Mouse (Mus musculus): Measurements from ENCODE around the gene Sec16b. TPM values are rescaled to one million over a fixed set of nuclear protein-coding genes. Genes with fewer than 3 reads are reported as not detected.

Gene Sec16b
- polyA plus RNA-seq, 1 experiment = not detected

DNA sequence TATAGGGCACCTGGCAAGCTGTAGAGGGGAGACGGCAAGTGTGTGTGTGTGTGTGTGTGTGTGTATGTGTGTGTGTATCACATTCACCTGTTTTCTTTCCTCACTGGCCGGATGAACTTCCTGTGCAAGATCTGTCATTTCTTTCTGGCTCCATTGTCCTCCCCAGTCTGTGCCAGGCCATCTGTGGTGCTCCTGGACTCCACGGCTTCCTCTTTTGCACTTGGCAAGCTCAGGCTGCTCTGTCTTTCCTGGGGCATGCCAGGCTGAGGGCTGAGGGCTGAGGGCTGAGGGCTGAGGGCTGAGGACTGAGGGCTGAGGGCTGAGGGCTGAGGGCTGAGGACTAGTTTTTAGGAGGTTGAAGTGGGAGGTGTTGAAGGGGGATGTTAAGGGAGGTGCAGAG is 47.6 kb downstream of the Sec16b start:
- Histone ChIP-seq H3K4me1 (no peaks in the 10 kb centered on the region), H3K9me3 (peaks cover 4% of the 10 kb centered on the region; the same call in 1 of the 2 replicates), H3K4me3 (replicated peaks) (no peak overlapping the region), H3K27me3 (replicated peaks) (no peaks in the 10 kb centered on the region), H3K36me3 (replicated peaks; ENCODE audit: low read length) (no peaks in the 10 kb centered on the region)
- TF ChIP-seq GATA1 (IDR thresholded peaks at IDR 0.05; ENCODE audit: borderline replicate concordance, low read length) (no peak), FLI1 (IDR thresholded peaks at IDR 0.05; ENCODE audit: low read length) (no peak)

DNA sequence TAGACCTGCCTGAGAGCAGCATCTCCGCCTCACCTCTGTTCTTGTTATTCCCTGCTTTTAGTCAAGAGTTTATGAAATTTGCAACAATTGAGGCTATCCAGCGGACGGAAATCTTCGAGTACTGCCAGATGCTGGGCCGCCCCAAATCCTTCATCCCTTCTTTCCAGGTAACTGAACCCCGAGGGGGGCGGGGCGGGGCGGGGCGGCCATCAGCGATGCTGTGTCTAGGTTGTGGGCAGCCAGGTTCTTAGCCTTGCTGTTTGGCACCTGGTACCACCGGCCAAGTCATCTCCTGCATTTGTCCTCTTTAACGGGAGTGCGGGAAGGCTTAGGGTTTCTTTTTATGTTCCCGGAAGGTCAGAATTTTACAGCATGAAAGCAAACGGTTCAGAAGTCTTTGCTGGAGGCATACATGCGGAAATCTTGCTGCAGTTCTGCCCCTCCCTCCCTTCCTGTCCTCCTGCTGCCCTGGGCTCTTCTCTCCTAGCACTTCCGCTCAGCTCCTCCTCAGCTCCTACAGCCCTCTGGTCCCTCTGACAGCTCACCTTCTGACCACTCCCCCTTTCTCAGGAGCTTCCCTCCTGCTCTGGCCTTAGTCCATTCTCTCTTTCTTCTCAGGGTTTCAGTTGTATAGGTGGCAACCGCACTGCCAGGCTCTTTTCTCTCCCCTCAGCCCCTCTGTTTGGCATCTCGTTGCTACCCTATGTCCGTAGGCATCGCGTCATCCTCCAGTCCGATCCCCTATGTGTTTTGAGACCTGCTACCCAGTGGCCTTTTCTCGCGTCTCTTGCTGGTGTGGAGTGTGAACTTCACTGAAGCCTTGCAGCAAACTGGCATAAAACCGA is 48.4 kb downstream of the Sec16b start:
- Histone ChIP-seq H3K9me3 (peaks cover 4% of the 10 kb centered on the region; the same call in 1 of the 2 replicates), H3K4me1 (no peaks in the 10 kb centered on the region), H3K36me3 (replicated peaks; ENCODE audit: low read length) (no peaks in the 10 kb centered on the region), H3K4me3 (replicated peaks) (peak overlapping the region; percentile 59), H3K27me3 (replicated peaks) (no peaks in the 10 kb centered on the region)
- TF ChIP-seq GATA1 (IDR thresholded peaks at IDR 0.05; ENCODE audit: borderline replicate concordance, low read length) = no peak
- TF ChIP-seq FLI1 (IDR thresholded peaks at IDR 0.05; ENCODE audit: low read length) = no peak

DNA sequence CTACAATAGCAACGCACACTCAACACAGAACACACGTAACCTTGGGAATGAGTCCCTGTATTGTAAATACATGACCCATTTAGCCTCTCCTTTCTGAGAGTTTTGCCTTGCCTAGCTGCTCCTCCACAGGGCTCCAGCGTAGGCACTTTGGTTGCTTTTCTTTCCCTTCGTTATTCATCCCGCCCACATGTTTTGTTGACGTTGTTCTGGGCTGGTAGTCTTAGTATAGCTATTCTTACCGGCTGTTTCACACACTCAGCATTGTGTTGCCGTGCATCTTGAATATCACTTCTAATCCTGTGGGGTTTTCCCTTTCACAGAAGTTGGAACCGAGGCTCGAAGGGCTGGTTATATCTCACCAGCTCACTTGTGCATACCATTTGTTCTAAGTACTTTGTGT is 49.2 kb downstream of the Sec16b start:
- H3K36me3 ChIP-seq (replicated peaks; ENCODE audit: low read length) = no peaks in the 10 kb centered on the region
- peaks cover 4% of the 10 kb centered on the region; the same call in 1 of the 2 replicates for H3K9me3 ChIP-seq
- TF ChIP-seq FLI1 (IDR thresholded peaks at IDR 0.05; ENCODE audit: low read length) (no peak), GATA1 (IDR thresholded peaks at IDR 0.05; ENCODE audit: borderline replicate concordance, low read length) (no peak)
- H3K4me1 ChIP-seq = peaks cover 3% of the 10 kb centered on the region; the same call in 1 of the 2 replicates
- H3K27me3 ChIP-seq (replicated peaks) = no peaks in the 10 kb centered on the region
- H3K4me3 ChIP-seq (replicated peaks) = no peak overlapping the region

DNA sequence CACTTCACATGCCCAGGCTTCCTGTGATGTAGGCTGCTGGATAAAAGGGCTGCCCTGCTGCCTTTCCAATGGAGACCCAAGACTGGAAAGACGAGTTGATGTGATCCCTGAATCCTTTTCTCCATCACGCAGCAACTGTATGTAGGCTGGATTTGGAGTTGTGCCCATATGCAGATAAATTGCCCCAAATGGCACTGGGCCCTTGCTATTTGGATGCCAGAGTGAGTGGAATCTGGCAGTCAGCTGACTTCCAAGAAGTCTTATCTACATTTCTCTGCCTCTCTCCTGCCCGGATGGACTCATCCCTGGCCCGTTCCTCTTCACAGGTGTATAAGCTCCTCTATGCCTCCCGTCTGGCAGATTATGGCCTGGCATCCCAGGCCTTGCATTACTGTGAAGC is 49.9 kb downstream of the Sec16b start:
- Histone ChIP-seq H3K4me1 (peaks cover 8% of the 10 kb centered on the region; the same call in 1 of the 2 replicates), H3K9me3 (peaks cover 4% of the 10 kb centered on the region; the same call in 1 of the 2 replicates), H3K4me3 (replicated peaks) (no peak overlapping the region), H3K27me3 (replicated peaks) (no peaks in the 10 kb centered on the region), H3K36me3 (replicated peaks; ENCODE audit: low read length) (no peaks in the 10 kb centered on the region)
- TF ChIP-seq GATA1 (IDR thresholded peaks at IDR 0.05; ENCODE audit: borderline replicate concordance, low read length) (no peak), FLI1 (IDR thresholded peaks at IDR 0.05; ENCODE audit: low read length) (no peak)

DNA sequence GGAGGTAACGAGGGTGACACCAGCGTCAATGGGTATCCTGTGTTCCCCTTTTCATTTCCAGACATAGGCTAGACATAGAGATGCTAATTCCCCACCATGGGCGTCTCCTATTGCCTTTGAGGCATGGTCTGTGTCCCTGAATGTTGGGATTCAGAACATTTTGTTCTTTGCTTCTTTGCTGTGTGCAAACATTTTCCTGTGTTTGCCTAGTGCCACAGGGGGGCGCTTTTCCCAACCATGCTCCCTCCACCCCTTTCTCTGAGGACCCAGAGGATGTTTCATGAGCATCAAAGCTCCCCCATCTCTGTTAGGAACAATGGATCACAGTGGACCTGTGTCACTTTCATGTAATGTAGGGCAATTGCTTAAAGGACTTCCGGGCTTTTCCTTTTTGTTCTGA is 51.6 kb downstream of the Sec16b start:
- no peaks in the 10 kb centered on the region for H3K36me3 ChIP-seq (replicated peaks; ENCODE audit: low read length)
- H3K27me3 ChIP-seq (replicated peaks) = no peaks in the 10 kb centered on the region
- H3K4me1 ChIP-seq = peaks cover 8% of the 10 kb centered on the region; the same call in 1 of the 2 replicates
- H3K9me3 ChIP-seq = no peaks in the 10 kb centered on the region
- no peak overlapping the region for H3K4me3 ChIP-seq (replicated peaks)
- TF ChIP-seq GATA1 (IDR thresholded peaks at IDR 0.05; ENCODE audit: borderline replicate concordance, low read length) = no peak
- TF ChIP-seq FLI1 (IDR thresholded peaks at IDR 0.05; ENCODE audit: low read length) = no peak

DNA sequence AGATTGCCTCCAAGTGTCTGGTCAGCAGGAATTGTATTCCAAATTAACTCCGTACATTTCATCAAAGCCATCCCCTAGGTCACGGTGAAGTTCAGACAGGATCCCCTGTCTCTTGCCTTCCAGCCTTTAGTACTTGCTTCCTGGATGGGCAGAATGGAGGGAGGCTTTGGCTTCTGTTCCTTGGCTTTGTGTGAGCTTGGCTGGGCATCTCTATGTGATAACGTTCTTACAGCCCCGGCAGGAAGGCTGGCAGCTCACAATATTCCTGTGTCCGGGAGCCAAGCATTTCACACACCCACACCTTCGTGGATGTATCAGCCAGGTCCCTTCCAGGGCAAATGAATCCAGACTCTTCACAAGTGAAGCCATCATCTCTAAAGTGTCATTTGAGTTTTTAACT is 53.5 kb downstream of the Sec16b start:
- no peak for TF ChIP-seq GATA1 (IDR thresholded peaks at IDR 0.05; ENCODE audit: borderline replicate concordance, low read length)
- TF ChIP-seq FLI1 (IDR thresholded peaks at IDR 0.05; ENCODE audit: low read length) = no peak
- Histone ChIP-seq H3K4me3 (replicated peaks) (no peak overlapping the region), H3K36me3 (replicated peaks; ENCODE audit: low read length) (no peaks in the 10 kb centered on the region), H3K9me3 (no peaks in the 10 kb centered on the region), H3K4me1 (peaks cover 8% of the 10 kb centered on the region; the same call in 1 of the 2 replicates), H3K27me3 (replicated peaks) (no peaks in the 10 kb centered on the region)

DNA sequence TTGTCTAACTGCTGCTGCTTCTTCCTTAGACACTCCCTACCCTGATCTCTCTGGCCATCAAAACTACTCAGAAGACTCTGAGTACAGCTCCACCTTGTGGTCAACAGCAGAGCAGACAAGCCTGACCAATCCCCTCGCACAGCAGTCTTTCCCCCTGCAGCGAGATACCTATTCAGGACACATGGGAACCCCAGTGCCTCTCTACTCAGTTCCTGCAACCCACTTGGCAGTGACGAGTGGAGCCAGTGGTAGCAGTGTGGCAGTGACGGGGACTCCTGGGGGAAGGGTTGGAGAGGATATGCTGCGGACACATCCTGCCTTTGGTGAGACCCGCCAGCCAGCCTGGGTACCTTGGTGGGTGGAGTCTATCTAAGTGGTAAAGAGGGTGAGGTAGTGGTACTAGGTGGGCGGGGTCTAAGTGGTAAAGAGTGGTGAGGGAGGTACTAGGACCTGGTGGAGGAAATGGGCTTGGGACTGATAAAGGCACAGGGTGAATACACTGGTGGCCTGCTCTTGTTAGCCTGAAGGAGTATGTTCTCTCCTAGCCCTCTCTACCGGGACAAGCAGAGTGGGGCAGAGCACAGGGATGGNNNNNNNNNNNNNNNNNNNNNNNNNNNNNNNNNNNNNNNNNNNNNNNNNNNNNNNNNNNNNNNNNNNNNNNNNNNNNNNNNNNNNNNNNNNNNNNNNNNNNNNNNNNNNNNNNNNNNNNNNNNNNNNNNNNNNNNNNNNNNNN is 54.3 kb downstream of the Sec16b start:
- Histone ChIP-seq H3K36me3 (replicated peaks; ENCODE audit: low read length) (no peaks in the 10 kb centered on the region), H3K27me3 (replicated peaks) (no peaks in the 10 kb centered on the region), H3K9me3 (no peaks in the 10 kb centered on the region), H3K4me1 (peaks cover 8% of the 10 kb centered on the region; the same call in 1 of the 2 replicates), H3K4me3 (replicated peaks) (peak overlapping the region; percentile 51)
- TF ChIP-seq GATA1 (IDR thresholded peaks at IDR 0.05; ENCODE audit: borderline replicate concordance, low read length) (no peak), FLI1 (IDR thresholded peaks at IDR 0.05; ENCODE audit: low read length) (no peak)

DNA sequence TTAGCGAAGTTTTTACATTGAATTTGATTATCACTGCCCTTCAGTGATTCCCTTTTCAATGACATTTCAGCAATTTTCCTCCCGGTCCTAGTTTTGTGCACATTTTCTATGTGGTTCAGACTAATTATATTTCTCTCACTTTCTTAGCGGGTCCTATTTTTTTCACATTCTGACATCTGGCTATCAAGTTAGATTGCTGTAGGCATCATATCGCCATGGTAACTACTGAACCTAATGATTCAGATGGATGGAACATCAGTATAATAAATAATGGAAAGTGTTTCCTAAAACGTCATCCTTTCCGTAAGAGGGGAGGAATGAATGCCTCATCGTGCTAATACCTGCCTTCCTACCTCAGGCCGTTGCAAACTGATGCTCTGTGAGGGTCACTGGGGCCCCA is 61.3 kb downstream of the Sec16b start:
- no peak for TF ChIP-seq FLI1 (IDR thresholded peaks at IDR 0.05; ENCODE audit: low read length)
- TF ChIP-seq GATA1 (IDR thresholded peaks at IDR 0.05; ENCODE audit: borderline replicate concordance, low read length) = no peak
- Histone ChIP-seq H3K9me3 (peaks cover 12% of the 10 kb centered on the region; the same call in 1 of the 2 replicates), H3K4me3 (replicated peaks) (no peak overlapping the region), H3K4me1 (no peaks in the 10 kb centered on the region), H3K27me3 (replicated peaks) (no peaks in the 10 kb centered on the region), H3K36me3 (replicated peaks; ENCODE audit: low read length) (no peaks in the 10 kb centered on the region)

DNA sequence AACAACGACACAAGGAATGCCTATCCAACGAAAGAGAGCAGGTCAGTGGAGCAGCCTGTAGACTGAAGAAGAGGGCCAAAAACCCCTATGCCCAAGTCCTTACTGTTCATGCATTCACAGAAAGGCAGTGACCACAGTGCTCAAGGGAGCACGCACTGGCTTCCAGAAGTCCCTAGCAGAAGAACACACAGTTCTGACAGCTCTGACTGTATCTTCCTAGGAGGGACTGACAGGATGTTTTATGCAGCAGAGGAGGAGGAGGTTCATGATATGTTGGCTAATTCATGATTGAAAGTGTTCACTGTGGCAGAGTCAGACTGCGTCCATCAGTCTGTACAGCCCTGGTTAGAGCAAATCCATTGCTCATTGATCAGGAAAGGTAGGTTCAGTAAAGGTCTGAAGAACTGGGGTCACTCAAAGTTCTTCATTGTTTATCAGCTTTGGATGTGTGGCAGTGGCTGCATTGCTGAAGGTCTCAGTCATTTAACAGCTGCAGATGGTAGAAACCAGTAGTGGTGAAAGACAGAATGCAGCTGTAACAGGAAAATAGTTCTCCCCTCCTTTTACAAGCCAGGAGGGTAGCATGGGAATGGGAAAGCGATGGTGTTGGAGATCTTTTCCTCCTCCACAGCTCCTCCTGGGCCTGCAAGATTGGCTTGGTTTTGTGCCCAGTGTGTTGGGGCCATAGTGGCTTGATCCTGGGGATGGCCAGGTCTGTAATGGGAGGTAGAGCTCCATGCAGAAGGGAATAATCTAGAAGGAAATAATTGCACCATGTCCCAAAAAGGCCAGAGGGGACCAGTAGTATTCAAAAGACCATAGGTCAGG is 62.9 kb downstream of the Sec16b start:
- Histone ChIP-seq H3K36me3 (replicated peaks; ENCODE audit: low read length) (no peaks in the 10 kb centered on the region), H3K4me3 (replicated peaks) (no peak overlapping the region), H3K9me3 (peaks cover 14% of the 10 kb centered on the region; the same call in 1 of the 2 replicates), H3K4me1 (no peaks in the 10 kb centered on the region), H3K27me3 (replicated peaks) (no peaks in the 10 kb centered on the region)
- TF ChIP-seq FLI1 (IDR thresholded peaks at IDR 0.05; ENCODE audit: low read length) = no peak
- TF ChIP-seq GATA1 (IDR thresholded peaks at IDR 0.05; ENCODE audit: borderline replicate concordance, low read length) = no peak
